Mouse (Mus musculus) heart, postnatal 0 days (tissue): Measurements from ENCODE around the gene Gm49318.

ENCODE experiments used
- CTCF ChIP-seq: IDR thresholded peaks from 2 replicates; pipeline ENCODE4 v1.5.1; 2016; ENCODE audit warnings: antibody characterized with exemption, control low read depth, low read depth
- EP300 ChIP-seq: IDR thresholded peaks from 2 replicates; pipeline ENCODE4 v1.6.1; 2016; ENCODE audit warnings: antibody characterized with exemption, low read depth

- peak; percentile 64 for TF ChIP-seq CTCF
- TF ChIP-seq EP300: no peak
Observed at GRCm38 (mm10) chr9:22117754-22118456, 46.8 kb upstream of the Gm49318 start.
